Mouse (Mus musculus) intestine, postnatal 0 days (tissue): ENCODE results near the gene Ndufa10. TPM values are rescaled to one million over a fixed set of nuclear protein-coding genes. Genes with fewer than 3 reads are reported as not detected.

Source experiments
- ATAC-seq: fragments of 200-750 bp; cut with Nextera tagmentation; 2 replicates; pipeline ENCODE4 v1.8.0; 2017; ENCODE audit warnings: mild to moderate bottlenecking, moderate TSS enrichment, moderate library complexity
- H3K27ac ChIP-seq: fragments of 300-500 bp; sonication (generic); 2 replicates; pipeline ENCODE4 v1.5.1; 2014; ENCODE audit warnings: mild to moderate bottlenecking, low read depth, low read length, moderate library complexity
- H3K27me3 ChIP-seq: fragments of 300-500 bp; sonication (generic); replicated peaks from 2 replicates; pipeline ENCODE4 v1.6.1; 2014; ENCODE audit warnings: low read length, mixed read lengths; ENCODE audit not compliant: control insufficient read depth, insufficient read depth
- H3K36me3 ChIP-seq: fragments of 300-500 bp; sonication (generic); 2 replicates; pipeline ENCODE4 v1.6.1; 2014; ENCODE audit warnings: mild to moderate bottlenecking, moderate library complexity; ENCODE audit not compliant: control insufficient read depth, insufficient read depth
- H3K4me1 ChIP-seq: fragments of 300-500 bp; sonication (generic); replicated peaks from 2 replicates; pipeline ENCODE4 v1.6.1; 2014; ENCODE audit warnings: antibody characterized with exemption, low read length, mixed read lengths; ENCODE audit not compliant: control insufficient read depth, insufficient read depth
- H3K4me2 ChIP-seq: fragments of 300-500 bp; sonication (generic); replicated peaks from 2 replicates; pipeline ENCODE4 v1.6.1; 2014; ENCODE audit warnings: low read depth, mild to moderate bottlenecking, moderate library complexity
- H3K4me3 ChIP-seq: fragments of 300-500 bp; sonication (generic); 2 replicates; pipeline ENCODE4 v1.5.1; 2014; ENCODE audit warnings: low read depth, low read length
- H3K9ac ChIP-seq: fragments of 300-500 bp; sonication (generic); 2 replicates; pipeline ENCODE4 v1.6.1; 2014; ENCODE audit warnings: mild to moderate bottlenecking, low read depth, low read length
- H3K9me3 ChIP-seq: fragments of 300-500 bp; sonication (generic); 2 replicates; pipeline ENCODE4 v1.6.1; 2016; ENCODE audit warnings: mixed run types; ENCODE audit not compliant: control insufficient read depth
- CTCF ChIP-seq: sonication (generic); IDR thresholded peaks from 2 replicates; pipeline ENCODE4 v1.5.1; 2016; ENCODE audit warnings: low read depth, mild to moderate bottlenecking, control low read depth, antibody characterized with exemption, moderate library complexity
- WGBS: fragments of 180-500 bp; shearing (Covaris S2); extraction: QIAGEN DNeasy Blood & Tissue Kit; methylation state at CpG from one replicate; pipeline ENCODE4 v1.1.7; 2014; 5-methylcytosine and 5-hydroxymethylcytosine counted together
- polyA plus RNA-seq: library from polyadenylated mRNA; unstranded; fragments of >200 nt; fragmentation: Nextera tagmentation; extraction: Ambion mirVana; gene quantifications from 2 replicates; pipeline ENCODE4 v1.2.1, GENCODE M21; 2015

Ndufa10 gene
- polyA plus RNA-seq, 1 experiment from 2014 or later: 280 TPM

DNA sequence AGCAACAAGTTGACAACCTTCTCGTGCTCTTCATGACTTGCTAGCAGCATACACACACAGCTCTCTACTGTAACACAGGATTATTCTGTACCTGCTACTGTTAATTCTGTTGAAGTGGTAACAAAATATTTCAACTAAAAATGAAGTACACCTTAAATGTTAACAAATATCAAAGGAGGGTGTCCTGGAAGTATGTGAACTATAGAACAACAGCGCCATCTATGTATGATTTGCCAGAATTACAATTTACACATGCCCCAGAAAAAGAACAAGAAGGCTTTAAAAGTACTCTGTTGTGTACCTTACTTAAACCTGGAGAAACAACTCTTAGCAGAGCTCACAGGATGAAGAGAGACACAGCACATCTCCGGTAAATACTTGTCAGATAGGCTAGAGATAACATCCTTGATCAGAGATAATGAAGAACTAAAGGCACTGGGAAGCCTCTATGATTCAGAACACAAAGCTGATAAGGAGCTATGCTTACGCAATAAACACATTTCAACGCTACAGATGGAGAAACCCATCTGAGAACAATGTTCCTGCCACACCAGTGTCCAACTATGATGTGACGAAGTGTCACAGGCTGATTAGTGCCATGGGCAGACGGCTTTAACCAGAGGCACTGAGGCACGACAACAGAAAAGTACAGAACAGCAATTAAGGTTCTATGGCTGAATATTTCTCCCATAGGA is 19.8 kb downstream of the Ndufa10 start:
- Histone ChIP-seq H3K9ac (no peak overlapping the region), H3K9me3 (no peaks in the 10 kb centered on the region), H3K4me2 (no peak overlapping the region), H3K4me3 (no peak overlapping the region), H3K4me1 (no peaks in the 10 kb centered on the region), H3K36me3 (peaks cover 81% of the 10 kb centered on the region), H3K27ac (no peak overlapping the region), H3K27me3 (no peaks in the 10 kb centered on the region)
- no peak for ATAC-seq
- 57% methylated on average over 8 of the region's 8 CpGs for WGBS
- peak; percentile 74 for TF ChIP-seq CTCF

DNA sequence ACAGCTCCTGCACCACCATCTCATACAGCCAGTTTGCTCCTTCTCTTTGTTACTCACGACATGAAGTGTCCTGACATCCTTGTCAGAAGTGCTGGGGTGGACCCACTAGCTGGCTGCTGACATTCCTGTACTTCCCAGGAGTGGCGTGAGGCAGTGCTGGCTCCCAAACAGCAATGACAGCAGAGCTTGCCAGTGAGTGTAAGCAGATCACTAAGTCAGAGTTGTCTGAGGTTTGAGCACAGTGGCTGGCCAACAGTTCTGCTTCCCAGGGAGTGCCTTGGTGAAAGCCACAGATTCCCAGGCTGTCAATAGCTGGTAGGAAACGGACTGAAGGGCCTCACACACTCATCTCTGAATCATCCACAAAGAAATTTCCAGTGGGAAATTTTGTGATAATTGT is 25.4 kb downstream of the Ndufa10 start:
- H3K27ac ChIP-seq: no peak overlapping the region
- H3K4me1 ChIP-seq: no peaks in the 10 kb centered on the region
- ATAC-seq: no peak
- WGBS: 68% methylated on average over 3 of the region's 3 CpGs
- H3K4me2 ChIP-seq: no peak overlapping the region
- H3K4me3 ChIP-seq: no peak overlapping the region
- no peaks in the 10 kb centered on the region for H3K9me3 ChIP-seq
- peaks cover 91% of the 10 kb centered on the region for H3K36me3 ChIP-seq
- H3K9ac ChIP-seq: no peak overlapping the region
- H3K27me3 ChIP-seq: no peaks in the 10 kb centered on the region
- TF ChIP-seq CTCF: no peak

DNA sequence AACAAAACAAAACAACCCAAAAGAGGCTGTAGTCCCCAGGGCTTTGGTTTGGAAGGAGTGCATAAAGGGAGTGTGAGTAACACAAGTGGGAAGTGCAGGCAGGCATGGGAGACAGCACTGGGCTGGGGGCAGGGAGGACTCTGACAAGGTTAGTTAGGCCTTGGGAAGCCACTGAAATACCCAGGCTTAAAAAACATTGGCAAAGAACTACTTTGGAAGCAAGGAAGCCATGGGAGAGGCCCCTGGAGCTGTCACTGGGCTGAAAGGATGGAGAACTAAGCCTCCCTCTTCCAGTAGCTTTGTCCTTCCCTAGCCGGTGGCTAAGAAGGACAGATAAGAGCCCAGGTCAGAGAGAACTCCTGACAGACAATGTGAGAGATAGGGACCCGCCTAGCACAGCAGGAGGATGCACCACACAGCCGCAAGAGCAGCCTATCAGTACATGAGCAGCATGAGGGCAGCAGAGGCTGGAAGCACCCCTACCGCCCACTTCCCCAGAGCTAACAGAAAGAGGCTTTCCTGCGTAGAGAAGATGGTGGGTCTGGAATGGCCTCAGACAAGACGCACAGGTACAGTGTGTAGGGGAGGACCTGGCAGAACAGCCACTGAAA is 32.1 kb downstream of the Ndufa10 start:
- ATAC-seq: no peak
- Histone ChIP-seq H3K27me3 (no peaks in the 10 kb centered on the region), H3K9ac (no peak overlapping the region), H3K4me2 (no peak overlapping the region), H3K36me3 (peaks cover 68% of the 10 kb centered on the region), H3K9me3 (no peaks in the 10 kb centered on the region), H3K4me3 (no peak overlapping the region), H3K4me1 (no peaks in the 10 kb centered on the region), H3K27ac (no peak overlapping the region)
- 82% methylated on average over 6 of the region's 6 CpGs for whole genome bisulfite sequencing
- TF ChIP-seq CTCF: no peak

DNA sequence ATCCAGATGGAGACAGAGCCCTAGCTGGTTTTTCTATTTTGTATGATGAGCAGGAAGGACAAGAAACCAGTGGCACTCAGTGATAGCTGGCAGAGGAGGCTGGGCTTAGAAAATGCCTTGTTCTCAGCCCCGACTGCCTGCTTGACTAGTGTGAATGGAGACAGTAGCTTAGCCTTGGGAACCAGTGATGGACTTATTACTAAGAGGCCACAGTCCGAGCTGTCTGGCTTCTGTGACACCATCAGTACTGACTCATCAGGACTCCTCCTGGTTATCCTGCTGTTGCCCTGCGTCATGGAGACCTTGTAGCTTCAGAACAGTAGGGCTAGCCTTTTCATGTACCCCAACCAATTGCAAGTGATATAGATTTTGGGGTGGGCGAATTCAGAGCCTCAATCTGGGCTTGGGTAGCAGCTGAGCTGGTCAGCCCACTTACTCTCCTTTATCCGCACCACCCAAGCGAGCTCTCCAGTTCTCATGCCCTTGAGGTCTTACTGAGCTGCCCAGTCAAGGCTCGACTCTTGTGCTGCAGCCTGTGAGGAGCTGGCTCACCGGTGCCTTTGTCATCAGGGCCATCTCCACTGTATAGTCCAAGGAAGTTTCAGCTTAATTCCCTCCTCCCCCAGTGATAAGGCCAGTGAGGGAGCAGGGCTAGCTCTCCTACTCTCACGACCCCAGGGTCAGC is 33.5 kb downstream of the Ndufa10 start:
- Histone ChIP-seq H3K4me1 (no peaks in the 10 kb centered on the region), H3K4me3 (no peak overlapping the region), H3K36me3 (peaks cover 57% of the 10 kb centered on the region), H3K9me3 (no peaks in the 10 kb centered on the region), H3K4me2 (no peak overlapping the region), H3K9ac (no peak overlapping the region), H3K27ac (no peak overlapping the region), H3K27me3 (no peaks in the 10 kb centered on the region)
- no peak for ATAC-seq
- TF ChIP-seq CTCF: no peak
- 92% methylated on average over 9 of the region's 9 CpGs for WGBS

DNA sequence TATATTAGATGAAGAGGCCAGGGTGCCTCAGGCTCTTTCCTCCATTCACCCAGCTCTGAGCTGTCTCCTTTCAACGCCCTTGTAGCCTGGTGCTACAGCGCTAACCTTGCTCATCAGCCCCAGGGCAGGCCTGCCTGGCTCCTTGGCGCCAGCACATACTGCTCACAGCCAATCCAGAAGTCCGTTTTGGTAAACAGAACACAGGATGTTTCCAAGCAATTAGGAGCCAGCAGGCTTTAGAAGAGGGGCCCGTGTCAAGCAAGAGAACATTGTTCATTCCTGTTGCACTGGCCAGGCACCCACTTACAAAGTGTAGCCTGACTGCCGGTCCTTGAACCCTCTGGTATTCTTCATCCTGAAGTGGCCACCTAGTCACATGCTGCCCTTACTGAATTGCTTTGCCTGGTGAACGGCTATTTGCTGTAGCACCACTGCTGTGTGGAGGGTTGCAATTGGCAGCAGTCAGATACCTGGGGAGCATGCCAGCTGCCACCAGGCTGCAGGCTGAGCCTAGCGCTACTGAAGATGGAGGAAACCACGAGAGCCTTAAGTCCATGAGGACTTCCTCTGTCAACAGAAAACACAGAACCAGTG is 35.9 kb downstream of the Ndufa10 start:
- H3K4me3 ChIP-seq: no peak overlapping the region
- H3K9ac ChIP-seq: no peak overlapping the region
- TF ChIP-seq CTCF: no peak
- ATAC-seq: no peak
- H3K27ac ChIP-seq: no peak overlapping the region
- H3K4me1 ChIP-seq: no peaks in the 10 kb centered on the region
- WGBS: 38% methylated on average over 9 of the region's 9 CpGs
- H3K36me3 ChIP-seq: peaks cover 37% of the 10 kb centered on the region
- no peaks in the 10 kb centered on the region for H3K9me3 ChIP-seq
- no peaks in the 10 kb centered on the region for H3K27me3 ChIP-seq
- H3K4me2 ChIP-seq: no peak overlapping the region

DNA sequence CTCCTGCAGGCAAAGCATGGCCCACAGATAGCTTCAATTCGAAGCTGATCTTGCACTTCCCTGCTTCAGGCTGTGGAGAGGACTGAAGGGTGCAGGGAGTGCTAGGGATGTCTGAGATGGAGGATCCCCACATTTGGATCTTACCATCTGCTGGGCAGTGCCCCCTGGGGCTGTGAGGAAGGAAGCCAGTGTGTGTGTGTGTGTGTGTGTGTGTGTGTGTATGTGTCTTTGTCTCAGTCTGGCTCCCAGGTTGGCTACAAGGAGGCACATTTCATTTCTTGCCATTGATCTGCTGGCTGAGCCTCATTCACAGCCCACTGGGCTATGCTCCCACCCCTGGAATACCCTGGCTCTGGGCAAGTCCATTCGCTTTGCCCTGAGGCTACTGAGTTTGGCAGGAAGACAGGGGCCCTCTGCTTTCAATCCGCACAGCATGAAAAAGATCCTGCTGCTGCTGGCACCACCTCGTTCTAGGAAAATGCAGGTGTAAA is 36.8 kb downstream of the Ndufa10 start:
- H3K4me1 ChIP-seq: no peaks in the 10 kb centered on the region
- H3K27ac ChIP-seq: no peak overlapping the region
- TF ChIP-seq CTCF: no peak
- H3K9ac ChIP-seq: no peak overlapping the region
- no peaks in the 10 kb centered on the region for H3K9me3 ChIP-seq
- no peak overlapping the region for H3K4me3 ChIP-seq
- no peak overlapping the region for H3K4me2 ChIP-seq
- no peak for ATAC-seq
- peaks cover 28% of the 10 kb centered on the region for H3K36me3 ChIP-seq
- H3K27me3 ChIP-seq: no peaks in the 10 kb centered on the region
- WGBS: 59% methylated on average over 4 of the region's 4 CpGs
